Mouse (Mus musculus) E14TG2a.4 (cell line): Measurements from ENCODE around the gene Sv2a.

Source experiments
- CTCF ChIP-seq: conservative IDR thresholded peaks from 2 replicates; pipeline ENCODE4 v1.5.1; 2014; ENCODE audit warnings: low read length
- NANOG ChIP-seq: IDR thresholded peaks from 2 replicates; pipeline ENCODE4 v1.6.1; 2014; ENCODE audit warnings: borderline replicate concordance, low read length, mixed read lengths
- POU5F1 ChIP-seq: IDR thresholded peaks from 2 replicates; pipeline ENCODE4 v1.6.1; 2014; ENCODE audit warnings: low read length, borderline replicate concordance

DNA sequence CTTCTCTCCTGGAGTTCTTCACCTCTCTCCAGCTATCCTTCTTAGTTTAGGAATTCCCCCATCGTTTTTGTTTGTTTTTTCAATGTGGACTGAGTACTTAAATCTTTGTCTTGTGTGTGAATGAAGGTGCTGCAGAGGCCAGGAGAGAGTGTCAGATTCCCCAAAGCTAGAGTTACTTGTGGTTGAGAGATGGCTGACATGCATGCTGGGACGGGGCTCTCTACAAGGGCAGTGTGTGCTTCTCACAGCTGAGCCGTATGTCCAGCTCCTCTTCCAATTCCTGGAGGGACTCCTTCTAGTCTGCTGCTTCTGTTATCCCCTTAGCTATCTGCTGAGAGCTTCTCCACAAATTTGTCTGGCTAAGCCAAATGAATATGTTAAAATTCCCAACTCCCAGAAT is 54.9 kb downstream of the Sv2a start:
- TF ChIP-seq CTCF (no peak), POU5F1 (no peak), NANOG (no peak)
